Mouse (Mus musculus): ENCODE measurements around the gene Dnajc17. TPM values are rescaled to one million over a fixed set of nuclear protein-coding genes. Genes with fewer than 3 reads are reported as not detected.

Gene Dnajc17
- polyA plus RNA-seq, 1 experiment, result 46.4 TPM

- TF ChIP-seq GATA1 (IDR thresholded peaks at IDR 0.05; ENCODE audit: low read length), result no peak
Measured at GRCm38 (mm10) chr2:119175614-119176013, 33.0 kb downstream of the Dnajc17 start.

- no peak for TF ChIP-seq GATA1 (IDR thresholded peaks at IDR 0.05; ENCODE audit: low read length)
Measured at GRCm38 (mm10) chr2:119174866-119175265, 33.7 kb downstream of the Dnajc17 start.

GRCm38 (mm10) chr2:119173991-119174651 is 34.5 kb downstream of the Dnajc17 start, which contains the start of gene Gm14137:
TSS of gene Gm14137 (plus strand) at chr2:119174509.
- no peak for TF ChIP-seq GATA1 (IDR thresholded peaks at IDR 0.05; ENCODE audit: low read length)

- TF ChIP-seq GATA1 (IDR thresholded peaks at IDR 0.05; ENCODE audit: low read length), result no peak
Measured at GRCm38 (mm10) chr2:119172862-119173576, 35.6 kb downstream of the Dnajc17 start.

GRCm38 (mm10) chr2:119172446-119172845 is 36.1 kb downstream of the Dnajc17 start:
- TF ChIP-seq GATA1 (IDR thresholded peaks at IDR 0.05; ENCODE audit: low read length), result no peak

GRCm38 (mm10) chr2:119171574-119171973 is 37.0 kb downstream of the Dnajc17 start:
- TF ChIP-seq GATA1 (IDR thresholded peaks at IDR 0.05; ENCODE audit: low read length), result no peak

- no peak for TF ChIP-seq GATA1 (IDR thresholded peaks at IDR 0.05; ENCODE audit: low read length)
Measured at GRCm38 (mm10) chr2:119170282-119170681, 38.3 kb downstream of the Dnajc17 start.

- no peak for TF ChIP-seq GATA1 (IDR thresholded peaks at IDR 0.05; ENCODE audit: low read length)
Measured at GRCm38 (mm10) chr2:119167866-119168256, 40.7 kb downstream of the Dnajc17 start.

GRCm38 (mm10) chr2:119166901-119167865 is 41.4 kb downstream of the Dnajc17 start, which contains the start of gene Gchfr:
TSS of gene Gchfr (plus strand) at chr2:119167773.
- TF ChIP-seq GATA1 (IDR thresholded peaks at IDR 0.05; ENCODE audit: low read length), result no peak

- TF ChIP-seq GATA1 (IDR thresholded peaks at IDR 0.05; ENCODE audit: low read length), result no peak
Measured at GRCm38 (mm10) chr2:119165401-119165800, 43.2 kb downstream of the Dnajc17 start.

GRCm38 (mm10) chr2:119163999-119164398 is 44.6 kb downstream of the Dnajc17 start:
- no peak for TF ChIP-seq GATA1 (IDR thresholded peaks at IDR 0.05; ENCODE audit: low read length)

- TF ChIP-seq GATA1 (IDR thresholded peaks at IDR 0.05; ENCODE audit: low read length), result peak; percentile 82
Measured at GRCm38 (mm10) chr2:119163135-119163534, 45.5 kb downstream of the Dnajc17 start.

- no peak for TF ChIP-seq GATA1 (IDR thresholded peaks at IDR 0.05; ENCODE audit: low read length)
Measured at GRCm38 (mm10) chr2:119161247-119161646, 47.3 kb downstream of the Dnajc17 start.

- no peak for TF ChIP-seq GATA1 (IDR thresholded peaks at IDR 0.05; ENCODE audit: low read length)
Measured at GRCm38 (mm10) chr2:119157836-119158235, 50.8 kb downstream of the Dnajc17 start.

GRCm38 (mm10) chr2:119156681-119157572 is 51.7 kb downstream of the Dnajc17 start, which contains the start of gene Rmdn3:
TSS of gene Rmdn3 (minus strand) at chr2:119157034.
- TF ChIP-seq GATA1 (IDR thresholded peaks at IDR 0.05; ENCODE audit: low read length), result no peak

Measured in G1E-ER4 (cell line).